Mouse (Mus musculus): ENCODE measurements around the gene Gm14085. TPM values are rescaled to one million over a fixed set of nuclear protein-coding genes. Genes with fewer than 3 reads are reported as not detected.
A peak's percentile ranks its signal among the peaks of the same experiment; 100 is the strongest.

Gm14085 gene
- total RNA-seq, 2 experiments from 2014 or later = 0.14 to 0.28 TPM

- no peak for ATAC-seq (replicated peaks; ENCODE audit: low FRiP score, low TSS enrichment, poor library complexity, severe bottlenecking)
These were observed 49.9 kb downstream of the Gm14085 start for GRCm38 (mm10) chr2:122534671-122535070.

GRCm38 (mm10) chr2:122558317-122558716 is 73.6 kb downstream of the Gm14085 start:
- peak; percentile 89 for ATAC-seq (replicated peaks; ENCODE audit: low FRiP score, low TSS enrichment, poor library complexity, severe bottlenecking)

GRCm38 (mm10) chr2:122561221-122561620 is 76.5 kb downstream of the Gm14085 start:
- ATAC-seq (replicated peaks; ENCODE audit: low FRiP score, low TSS enrichment, poor library complexity, severe bottlenecking) = peak; percentile 77

- no peak for ATAC-seq (replicated peaks; ENCODE audit: low FRiP score, low TSS enrichment, poor library complexity, severe bottlenecking)
These were observed 77.5 kb downstream of the Gm14085 start for GRCm38 (mm10) chr2:122562251-122562650.

GRCm38 (mm10) chr2:122569439-122569838 is 84.7 kb downstream of the Gm14085 start:
- ATAC-seq (replicated peaks; ENCODE audit: low FRiP score, low TSS enrichment, poor library complexity, severe bottlenecking) = peak; percentile 99

GRCm38 (mm10) chr2:122570430-122570829 is 85.7 kb downstream of the Gm14085 start:
- ATAC-seq (replicated peaks; ENCODE audit: low FRiP score, low TSS enrichment, poor library complexity, severe bottlenecking) = 0 out of 2 replicates have a peak, but pooled peaks have one; percentile 35

GRCm38 (mm10) chr2:122571326-122571725 is 86.6 kb downstream of the Gm14085 start:
- no peak for ATAC-seq (replicated peaks; ENCODE audit: low FRiP score, low TSS enrichment, poor library complexity, severe bottlenecking)

- ATAC-seq (replicated peaks; ENCODE audit: low FRiP score, low TSS enrichment, poor library complexity, severe bottlenecking) = no peak
These were observed 87.7 kb downstream of the Gm14085 start for GRCm38 (mm10) chr2:122572438-122572837.

- no peak for ATAC-seq (replicated peaks; ENCODE audit: low FRiP score, low TSS enrichment, poor library complexity, severe bottlenecking)
These were observed 90.7 kb downstream of the Gm14085 start for GRCm38 (mm10) chr2:122575470-122575869.

- ATAC-seq (replicated peaks; ENCODE audit: low FRiP score, low TSS enrichment, poor library complexity, severe bottlenecking) = peak; percentile 63
These were observed 91.6 kb downstream of the Gm14085 start for GRCm38 (mm10) chr2:122576295-122576694.

GRCm38 (mm10) chr2:122577316-122577715 is 92.6 kb downstream of the Gm14085 start:
- no peak for ATAC-seq (replicated peaks; ENCODE audit: low FRiP score, low TSS enrichment, poor library complexity, severe bottlenecking)

Other genes starting within 250 kb of the Gm14085 start
- not detected in 2 replicates for gene Duox2, start 186.5 kb upstream of the Gm14085 start, total RNA-seq (2014; fragmentation: Nextera tagmentation)
- gene Duox2, start 186.5 kb upstream of the Gm14085 start, total RNA-seq (2017) = not detected in 2 replicates
- gene Duoxa2, start 186.0 kb upstream of the Gm14085 start, total RNA-seq (2014; fragmentation: Nextera tagmentation) = not detected in 2 replicates
- gene Duoxa2, start 186.0 kb upstream of the Gm14085 start, total RNA-seq (2017) = not detected in 2 replicates
- gene Duoxa1, start 171.2 kb upstream of the Gm14085 start, total RNA-seq (2014; fragmentation: Nextera tagmentation) = not detected in 2 replicates
- gene Duoxa1, start 171.2 kb upstream of the Gm14085 start, total RNA-seq (2017) = not detected in 2 replicates
- not detected in 2 replicates for gene Duox1, start 169.3 kb upstream of the Gm14085 start, total RNA-seq (2014; fragmentation: Nextera tagmentation)
- gene Duox1, start 169.3 kb upstream of the Gm14085 start, total RNA-seq (2017) = not detected in 2 replicates
- 5.2 and 8.7 TPM in 2 replicates for gene Shf, start 115.8 kb upstream of the Gm14085 start, total RNA-seq (2014; fragmentation: Nextera tagmentation)
- gene Shf, start 115.8 kb upstream of the Gm14085 start, total RNA-seq (2017) = 1.6 and 13.8 TPM in 2 replicates
- 3.5 and 11.6 TPM in 2 replicates for gene Slc28a2, start 58.5 kb upstream of the Gm14085 start, total RNA-seq (2014; fragmentation: Nextera tagmentation)
- gene Slc28a2, start 58.5 kb upstream of the Gm14085 start, total RNA-seq (2017) = 3.2 and 4.5 TPM in 2 replicates
- gene Gatm, start 126.4 kb downstream of the Gm14085 start, total RNA-seq (2014; fragmentation: Nextera tagmentation) = 154 and 166 TPM in 2 replicates
- 110 and 122 TPM in 2 replicates for gene Gatm, start 126.4 kb downstream of the Gm14085 start, total RNA-seq (2017)
- not detected in 2 replicates for gene AA467197, start 152.0 kb downstream of the Gm14085 start, total RNA-seq (2014; fragmentation: Nextera tagmentation)
- 2.2 and 2.6 TPM in 2 replicates for gene AA467197, start 152.0 kb downstream of the Gm14085 start, total RNA-seq (2017)
- 0.59 and 0.64 TPM in 2 replicates for gene Slc30a4, start 217.7 kb downstream of the Gm14085 start, total RNA-seq (2014; fragmentation: Nextera tagmentation)
- 1.0 and 1.2 TPM in 2 replicates for gene Slc30a4, start 217.7 kb downstream of the Gm14085 start, total RNA-seq (2017)

Data from megakaryocyte-erythroid progenitor cell, adult 5-6 weeks (primary cell).